Mouse (Mus musculus) gastrocnemius, postnatal 10 days (tissue): ENCODE results near the gene Rgs19. TPM values are rescaled to one million over a fixed set of nuclear protein-coding genes. Genes with fewer than 3 reads are reported as not detected.

Source experiments
- DNase-seq: peaks from one replicate; pipeline ENCODE4 v3.0.0; 2021; ENCODE audit warnings: mixed read lengths
- long read RNA-seq, 2 experiments: library from polyadenylated mRNA; stranded (forward); transcript quantifications; one replicate each; pipeline ENCODE4 v2.0.0; 2021
- total RNA-seq, 2 experiments: library from RNA; stranded (reverse); gene quantifications; 2 replicates each; pipeline ENCODE4 v1.2.3; 2021

Rgs19 gene
- 1 to 10 TPM; 7.5 to 9.6 TPM for total RNA-seq
- long read RNA-seq, experiment 1, partial matches to known transcripts = 3 of 8 reads
- long read RNA-seq, experiment 1, other reads (novel, unspliced or antisense) = 0 of 8 reads
- long read RNA-seq, experiment 2, partial matches to known transcripts = 0 of 5 reads
- long read RNA-seq, experiment 2, other reads (novel, unspliced or antisense) = 1 of 5 reads

DNA sequence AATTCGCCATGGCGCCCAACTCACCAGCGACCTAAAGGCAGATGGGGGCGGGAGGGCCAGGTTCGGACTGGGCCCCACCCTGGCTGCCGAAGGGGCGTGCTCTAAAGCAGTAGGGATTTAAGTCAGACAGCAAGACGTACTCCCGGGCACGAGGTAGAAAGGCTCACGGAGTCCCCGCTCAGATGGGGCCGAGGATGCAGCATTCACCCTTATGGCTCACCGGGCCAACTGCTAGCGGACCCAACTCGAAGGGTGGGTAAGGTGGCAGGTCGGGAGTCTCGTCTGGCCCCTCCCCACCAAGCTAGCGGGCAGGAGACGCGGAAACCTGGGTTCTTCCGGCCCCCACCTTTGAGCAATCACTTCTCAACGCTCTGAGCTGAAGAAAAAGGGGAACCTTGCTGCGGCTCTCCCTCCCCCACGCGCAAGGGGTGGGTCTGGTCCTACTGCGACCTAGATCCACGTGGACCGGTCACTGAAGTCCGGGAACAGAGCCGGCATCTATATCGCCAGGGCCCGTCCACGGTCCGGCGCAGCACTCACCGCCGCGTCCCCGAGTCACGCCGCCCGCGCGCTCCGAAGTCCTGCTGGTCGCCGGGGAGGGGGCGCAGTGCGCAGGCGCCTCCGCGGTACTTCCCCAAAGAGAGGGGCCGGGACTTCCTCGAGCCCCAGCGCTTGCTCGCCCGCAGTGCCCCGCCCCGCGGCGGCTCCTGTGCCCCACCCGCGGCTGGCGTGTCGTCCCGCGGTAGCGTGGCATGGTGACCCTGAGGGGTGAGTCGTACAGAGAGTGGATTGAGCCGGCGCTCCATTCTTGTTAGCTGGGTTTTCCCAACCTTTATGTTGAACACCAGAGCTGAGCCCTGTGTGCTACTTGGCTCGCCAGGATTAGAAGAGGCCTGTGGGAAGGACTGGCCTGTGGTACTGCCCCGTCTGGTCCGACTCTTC lies at the start of gene Rgs19:
Rgs19 (minus strand) TSS at position 639 of the 942 bp plus-strand sequence.
- DNase-seq = peak; percentile 77

GRCm38 (mm10) chr2:181730051-181730450 lies 36.3 kb upstream of the Rgs19 start:
- DNase-seq = no peak

- no peak for DNase-seq
These were observed 34.0 kb upstream of the Rgs19 start for GRCm38 (mm10) chr2:181727659-181728262.

DNA sequence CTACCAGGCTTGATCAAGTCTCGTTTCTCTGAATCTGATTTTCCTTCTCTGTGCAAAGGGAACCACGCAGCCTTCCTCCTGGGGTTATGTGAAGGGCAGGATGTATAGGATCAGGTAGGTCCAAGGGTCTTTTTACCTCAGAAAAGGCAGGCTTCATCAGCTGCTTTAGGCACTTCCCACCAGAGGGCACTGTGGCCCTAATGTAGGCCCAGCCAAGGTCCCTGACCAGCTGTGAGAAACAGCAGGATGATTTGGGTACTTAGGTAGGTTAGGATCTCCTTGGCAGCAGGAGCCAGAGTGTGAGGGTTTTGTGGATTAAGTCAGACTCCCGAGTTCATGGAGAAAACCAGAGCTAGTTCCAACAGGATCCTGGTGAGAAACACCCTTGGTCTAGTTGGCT lies 28.4 kb upstream of the Rgs19 start:
- no peak for DNase-seq

DNA sequence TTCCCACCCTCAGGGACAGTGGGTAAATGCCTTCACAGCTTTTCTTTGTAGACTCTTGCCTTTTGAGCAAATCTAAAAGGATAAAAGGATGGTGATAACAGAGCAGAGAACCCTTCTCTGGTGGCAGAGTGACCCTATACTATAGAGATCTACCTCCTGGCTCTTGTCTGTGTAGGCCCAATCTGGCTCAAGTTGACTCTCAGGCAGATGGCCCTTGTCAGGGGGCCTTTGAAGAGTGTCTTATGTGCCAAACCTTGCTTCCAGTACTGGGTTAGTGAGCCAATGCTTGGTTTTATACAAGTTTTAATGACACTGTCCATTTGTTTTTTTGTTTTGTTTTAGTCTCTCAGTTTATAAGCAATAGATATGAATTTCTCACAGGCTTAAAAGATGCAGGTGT lies 27.4 kb upstream of the Rgs19 start:
- DNase-seq = no peak

GRCm38 (mm10) chr2:181720061-181720460 lies 26.3 kb upstream of the Rgs19 start:
- no peak for DNase-seq

DNA sequence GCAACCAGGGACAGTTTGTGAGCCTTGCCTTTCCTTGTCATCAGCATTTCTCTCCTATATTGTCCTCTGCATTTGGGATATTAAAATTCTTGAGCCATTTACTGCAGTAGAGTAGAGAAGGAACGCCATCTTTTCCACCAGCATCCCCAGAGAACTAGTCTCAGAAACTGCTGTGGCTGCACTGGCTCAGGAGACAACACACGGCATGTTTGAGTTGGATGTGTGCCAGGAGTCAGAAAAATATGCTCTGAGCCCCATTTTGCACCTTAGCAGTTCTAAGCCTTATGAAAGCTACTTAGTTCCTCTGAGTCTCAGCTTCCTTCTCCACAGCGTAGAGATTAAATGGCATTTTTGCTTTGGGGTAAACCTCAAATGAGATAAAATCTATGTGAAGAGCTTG lies 23.2 kb upstream of the Rgs19 start:
- no peak for DNase-seq

- DNase-seq = no peak
These were observed 21.6 kb upstream of the Rgs19 start for GRCm38 (mm10) chr2:181715382-181715781.

GRCm38 (mm10) chr2:181714903-181715326 lies 21.1 kb upstream of the Rgs19 start, which contains the start of gene Oprl1:
Gene Oprl1 (plus strand): TSS chr2:181715016.
- no peak for DNase-seq

DNA sequence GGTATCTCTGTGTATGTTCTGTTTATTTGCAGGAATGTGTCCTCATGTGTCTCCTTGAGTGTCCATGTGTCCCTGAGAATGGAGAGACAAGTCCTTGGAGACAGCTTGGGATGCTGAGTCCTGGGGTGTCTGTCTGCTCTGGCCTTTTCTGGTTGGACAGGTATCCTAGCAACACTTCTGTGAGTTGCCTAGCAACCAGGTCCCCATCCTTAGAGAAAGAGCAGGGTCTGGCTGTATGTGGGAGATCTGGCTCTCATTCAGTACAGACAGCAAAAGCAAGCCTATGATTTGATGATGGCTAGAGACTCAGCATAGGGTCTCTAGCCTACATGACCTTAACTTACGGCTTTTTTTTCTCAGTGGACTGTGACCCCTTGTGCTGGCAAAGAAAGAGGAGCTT lies 20.0 kb upstream of the Rgs19 start:
- DNase-seq = no peak

- DNase-seq = no peak
These were observed 12.9 kb upstream of the Rgs19 start for GRCm38 (mm10) chr2:181706668-181707067.

DNA sequence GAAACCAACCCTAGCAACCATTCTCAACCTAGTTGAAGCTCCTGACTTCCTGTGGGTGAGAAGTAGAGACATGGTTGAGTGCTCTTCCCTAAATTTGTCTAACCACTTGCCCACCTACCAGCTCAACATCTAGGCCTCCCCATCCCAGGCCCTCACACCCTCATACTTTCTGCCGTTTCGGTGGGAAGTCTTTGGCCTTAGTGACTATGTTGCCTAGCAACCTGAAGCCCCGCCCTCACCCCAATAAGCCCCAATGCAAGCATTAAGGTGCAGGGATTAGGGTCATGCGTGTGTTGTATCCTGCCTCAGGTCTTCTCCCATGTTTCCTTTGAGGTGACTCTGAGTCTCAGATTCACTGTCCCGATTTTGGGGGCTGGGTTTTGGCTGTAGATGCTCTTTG lies 4.5 kb upstream of the Rgs19 start, which contains the start of gene Lkaaear1:
Lkaaear1 (minus strand) TSS at position 202 of the 400 bp plus-strand sequence.
- DNase-seq = no peak

- DNase-seq = no peak
These were observed 3.1 kb upstream of the Rgs19 start for GRCm38 (mm10) chr2:181696801-181697420.

GRCm38 (mm10) chr2:181695776-181696175 lies 2.0 kb upstream of the Rgs19 start:
- DNase-seq = no peak

GRCm38 (mm10) chr2:181694581-181694980 lies 804 bp upstream of the Rgs19 start:
- no peak for DNase-seq

DNA sequence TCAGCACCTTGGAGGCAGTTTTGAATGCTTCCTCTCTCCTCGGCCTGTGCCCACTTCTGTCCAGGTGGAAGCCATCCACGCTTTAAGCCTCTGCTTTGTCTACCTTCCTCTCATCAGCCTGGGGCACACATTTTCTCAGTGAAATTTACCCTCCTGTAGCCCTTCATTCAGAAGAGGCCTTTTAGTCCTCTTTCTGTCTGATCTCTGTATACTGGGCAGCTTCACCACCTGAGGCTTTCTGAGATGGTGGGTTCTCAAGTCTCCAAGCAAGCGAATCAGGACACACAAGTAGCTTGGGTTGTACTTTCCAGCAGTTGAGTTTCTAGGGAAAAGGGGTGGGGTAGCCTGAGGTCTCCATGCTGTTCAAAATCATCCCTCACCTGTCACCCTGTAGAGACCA lies 1.5 kb downstream of the Rgs19 start:
- no peak for DNase-seq

DNA sequence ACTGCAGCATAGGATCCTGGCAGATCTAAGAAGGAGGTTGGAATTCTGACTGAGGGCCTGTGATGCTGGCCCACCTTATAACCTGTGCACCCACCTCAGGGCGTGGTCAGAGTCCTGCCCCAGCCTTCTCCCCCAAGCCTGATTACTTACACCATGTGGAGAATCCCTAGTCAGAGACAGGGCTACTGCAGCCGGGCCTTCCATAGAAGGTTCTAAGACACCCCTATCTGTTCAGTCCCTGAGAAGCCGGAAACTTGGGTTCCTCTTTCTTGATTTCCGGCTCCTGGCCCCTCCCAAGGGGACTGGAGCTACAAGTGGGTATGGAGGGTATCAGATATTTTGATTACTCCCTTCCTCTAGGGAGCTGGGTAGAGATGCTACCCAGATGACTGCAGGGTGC lies 2.2 kb downstream of the Rgs19 start:
- no peak for DNase-seq

- no peak for DNase-seq
These were observed 2.7 kb downstream of the Rgs19 start for GRCm38 (mm10) chr2:181691083-181691482.

- DNase-seq = no peak
These were observed 4.2 kb downstream of the Rgs19 start for GRCm38 (mm10) chr2:181689466-181690160.

GRCm38 (mm10) chr2:181687586-181687985 lies 6.2 kb downstream of the Rgs19 start:
- no peak for DNase-seq

DNA sequence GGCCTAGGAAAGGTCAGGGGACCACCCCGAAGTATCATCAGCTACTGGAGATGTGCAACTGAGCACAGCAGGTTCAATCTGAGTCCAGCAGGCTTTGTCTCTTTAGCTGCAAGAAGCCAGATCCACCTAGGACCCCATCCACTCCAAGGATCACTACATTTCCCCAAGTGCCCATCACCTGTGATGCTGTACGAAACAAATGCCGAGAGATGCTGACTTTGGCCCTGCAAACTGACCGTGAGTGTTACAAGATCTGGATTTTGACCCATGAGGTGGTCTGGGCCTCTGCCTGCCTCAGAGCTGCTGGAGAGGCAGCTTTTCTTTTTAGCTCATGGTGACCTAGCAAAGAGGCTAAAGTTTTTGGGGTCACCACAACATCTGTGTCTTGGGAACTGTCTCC lies 8.1 kb downstream of the Rgs19 start:
- no peak for DNase-seq

DNA sequence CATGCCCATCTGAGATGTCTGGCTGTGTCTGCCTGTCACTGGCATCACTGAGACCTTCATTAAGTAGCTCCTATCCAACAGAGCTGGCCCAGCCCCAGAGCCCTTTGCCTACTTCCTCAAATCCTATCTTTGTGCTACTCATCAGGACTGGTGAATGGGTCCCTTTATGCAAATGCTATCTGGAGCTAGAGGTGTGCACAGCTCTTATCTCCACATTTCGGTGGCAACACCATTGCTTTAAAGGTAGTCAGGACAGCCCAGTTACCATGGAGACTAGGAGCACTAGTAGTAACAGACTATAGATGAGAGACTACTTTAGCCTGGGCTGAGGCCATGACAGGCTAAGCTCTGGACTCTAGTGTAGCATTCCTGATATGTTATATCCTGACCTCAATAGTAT lies 9.1 kb downstream of the Rgs19 start:
- no peak for DNase-seq
